Mouse (Mus musculus) fibroblast of lung, adult 2 months (primary cell): ENCODE results near the gene Wars.

Experiments used
- DNase-seq: peaks from one replicate; pipeline ENCODE4 v3.0.0-alpha.2; 2011; ENCODE audit warnings: low read depth

The Wars gene

DNA sequence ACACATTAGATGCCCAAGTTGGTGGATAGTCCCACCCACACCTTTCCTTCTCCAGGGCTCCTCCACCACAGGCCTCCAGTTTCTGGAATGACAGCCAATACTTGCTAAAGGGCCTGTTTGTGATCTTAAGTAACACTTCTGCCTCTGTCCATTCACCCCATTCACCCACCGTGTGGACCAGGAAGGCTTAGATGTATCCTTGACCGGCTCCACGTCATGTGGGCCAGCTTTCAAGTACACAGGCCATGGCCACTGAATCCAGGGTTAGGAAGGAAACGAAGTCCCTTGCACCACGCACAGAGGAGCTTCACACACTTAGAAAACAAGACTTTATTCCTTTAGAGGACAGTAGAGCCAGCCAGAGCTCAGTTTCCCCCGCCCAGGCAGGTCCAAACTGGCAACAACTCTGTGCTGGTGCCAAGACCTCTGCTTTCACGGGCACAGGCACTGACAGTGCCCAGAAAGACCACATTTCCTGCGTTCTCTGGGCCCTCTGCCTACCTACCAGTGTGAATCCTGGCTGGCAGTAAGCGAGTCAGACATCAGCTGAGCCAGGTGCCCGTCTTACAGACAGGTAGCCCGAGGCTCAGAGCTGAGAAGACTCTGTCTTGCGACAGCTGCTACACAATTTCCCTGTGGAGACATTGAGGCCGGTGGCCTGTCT lies 68.3 kb downstream of the Wars start:
- DNase-seq: no peak

DNA sequence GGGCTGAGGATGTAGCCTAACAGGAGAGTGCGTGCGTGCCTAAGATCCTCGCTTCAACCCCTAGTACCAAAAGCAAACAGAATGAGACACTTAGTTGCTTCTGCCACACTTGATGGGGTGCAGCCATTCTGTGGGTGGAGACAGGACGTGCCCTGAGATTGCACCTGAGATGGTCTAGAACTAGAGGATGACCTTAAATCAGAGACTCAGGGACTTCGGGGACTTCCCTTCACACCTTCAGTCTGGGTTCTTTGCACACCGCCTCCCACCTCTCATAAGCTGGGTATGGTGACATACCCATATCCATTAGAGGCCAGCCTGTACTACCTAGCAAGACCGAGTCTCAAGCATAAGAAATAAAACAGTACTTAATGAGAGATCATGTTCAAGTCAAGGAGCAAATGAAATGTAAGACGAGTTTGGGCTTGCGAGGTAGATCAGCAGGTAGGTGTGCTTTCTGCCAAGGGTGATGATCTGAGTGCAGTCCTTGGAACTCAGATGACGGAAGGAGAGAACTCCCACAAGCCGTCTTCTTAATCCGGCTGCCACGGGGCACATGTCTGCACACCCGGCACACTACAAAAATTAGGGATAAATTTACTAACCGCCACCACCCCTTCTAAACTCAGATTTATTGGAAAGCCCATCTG lies 69.6 kb downstream of the Wars start:
- DNase-seq: no peak

DNA sequence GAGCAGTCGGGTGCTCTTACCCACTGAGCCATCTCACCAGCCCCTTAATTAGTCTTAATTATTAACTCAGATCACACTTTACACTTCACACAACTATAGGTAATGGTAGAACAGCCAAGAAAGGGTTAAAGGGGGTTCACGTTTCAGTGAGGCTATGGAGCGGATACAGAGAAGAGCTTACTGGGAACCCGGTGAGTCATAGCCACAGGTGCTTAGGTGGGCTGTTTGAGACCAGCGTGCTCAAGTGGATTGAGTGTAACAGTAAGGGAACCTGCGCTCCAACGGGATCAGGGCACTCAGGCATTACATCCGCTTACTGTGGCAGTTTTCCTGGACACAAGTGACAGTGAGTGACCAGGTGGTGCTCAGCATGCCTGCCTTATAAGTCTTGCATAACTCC lies 70.9 kb downstream of the Wars start:
- no peak for DNase-seq

GRCm38 (mm10) chr12:108820461-108820860 lies 73.5 kb downstream of the Wars start:
- no peak for DNase-seq

- DNase-seq: no peak
Measured at GRCm38 (mm10) chr12:108816569-108816968, 77.4 kb downstream of the Wars start.

DNA sequence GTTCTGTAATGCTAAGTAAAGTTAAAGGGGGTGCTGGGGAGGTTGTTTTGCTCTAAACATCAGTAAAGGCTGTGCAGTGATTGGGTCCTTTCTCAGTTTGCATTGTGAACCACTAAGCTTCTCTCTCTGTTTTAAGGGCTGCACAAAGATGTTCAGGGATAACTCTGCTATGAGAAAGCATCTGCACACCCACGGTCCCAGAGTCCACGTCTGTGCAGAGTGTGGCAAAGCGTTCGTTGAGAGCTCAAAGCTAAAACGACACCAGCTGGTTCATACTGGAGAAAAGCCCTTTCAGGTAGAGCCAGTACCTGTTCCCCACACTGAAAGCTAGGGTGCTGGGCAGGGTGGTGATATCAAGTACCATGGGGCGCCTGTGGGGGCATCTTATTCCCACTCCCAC lies 79.5 kb downstream of the Wars start:
- DNase-seq: no peak

- no peak for DNase-seq
Measured at GRCm38 (mm10) chr12:108812463-108812862, 81.5 kb downstream of the Wars start.

GRCm38 (mm10) chr12:108811133-108811532 lies 82.8 kb downstream of the Wars start:
- peak; percentile 38 for DNase-seq

- no peak for DNase-seq
Measured at GRCm38 (mm10) chr12:108810309-108810708, 83.7 kb downstream of the Wars start.
